Mouse (Mus musculus): Measurements from ENCODE around the gene Fam173b. TPM values are rescaled to one million over a fixed set of nuclear protein-coding genes. Genes with fewer than 3 reads are reported as not detected.

Fam173b gene
- polyA plus RNA-seq, 1 experiment from 2014 or later, result 13.1 TPM

- no peak overlapping the region for H3K4me2 ChIP-seq (replicated peaks; ENCODE audit: low read depth, low read length)
- H3K4me3 ChIP-seq (ENCODE audit: low read length), result no peak overlapping the region
- H3K36me3 ChIP-seq (ENCODE audit: control insufficient read depth, insufficient read depth, low read length), result peaks cover 11% of the 10 kb centered on the region
- H3K27ac ChIP-seq (ENCODE audit: low read depth, low read length), result no peak overlapping the region
- H3K4me1 ChIP-seq (ENCODE audit: control insufficient read depth, insufficient read depth, low read length), result no peaks in the 10 kb centered on the region
- H3K9me3 ChIP-seq (ENCODE audit: control insufficient read depth, low read length), result no peaks in the 10 kb centered on the region
- H3K9ac ChIP-seq (ENCODE audit: low read depth, low read length), result no peak overlapping the region
- WGBS, result 87% methylated on average over 2 of the region's 2 CpGs
- ATAC-seq (ENCODE audit: low FRiP score, low TSS enrichment), result no peak
- no peaks in the 10 kb centered on the region for H3K27me3 ChIP-seq (ENCODE audit: control insufficient read depth, insufficient read depth, low read length)
These were observed 13.0 kb downstream of the Fam173b start for GRCm38 (mm10) chr15:31614666-31615065.

- Histone ChIP-seq H3K9ac (ENCODE audit: low read depth, low read length) (no peak overlapping the region), H3K4me1 (ENCODE audit: control insufficient read depth, insufficient read depth, low read length) (no peaks in the 10 kb centered on the region), H3K27ac (ENCODE audit: low read depth, low read length) (no peak overlapping the region), H3K4me3 (ENCODE audit: low read length) (no peak overlapping the region), H3K9me3 (ENCODE audit: control insufficient read depth, low read length) (no peaks in the 10 kb centered on the region), H3K27me3 (ENCODE audit: control insufficient read depth, insufficient read depth, low read length) (no peaks in the 10 kb centered on the region), H3K4me2 (replicated peaks; ENCODE audit: low read depth, low read length) (no peak overlapping the region), H3K36me3 (ENCODE audit: control insufficient read depth, insufficient read depth, low read length) (peaks cover 6% of the 10 kb centered on the region)
- 87% methylated on average over 9 of the region's 9 CpGs for WGBS
- no peak for ATAC-seq (ENCODE audit: low FRiP score, low TSS enrichment)
These were observed 15.6 kb downstream of the Fam173b start for GRCm38 (mm10) chr15:31617261-31617660.

- no peaks in the 10 kb centered on the region for H3K9me3 ChIP-seq (ENCODE audit: control insufficient read depth, low read length)
- ATAC-seq (ENCODE audit: low FRiP score, low TSS enrichment), result no peak
- H3K36me3 ChIP-seq (ENCODE audit: control insufficient read depth, insufficient read depth, low read length), result peaks cover 6% of the 10 kb centered on the region
- H3K27ac ChIP-seq (ENCODE audit: low read depth, low read length), result no peak overlapping the region
- H3K4me1 ChIP-seq (ENCODE audit: control insufficient read depth, insufficient read depth, low read length), result no peaks in the 10 kb centered on the region
- no peak overlapping the region for H3K9ac ChIP-seq (ENCODE audit: low read depth, low read length)
- WGBS, result 91% methylated on average over 8 of the region's 8 CpGs
- no peak overlapping the region for H3K4me3 ChIP-seq (ENCODE audit: low read length)
- H3K4me2 ChIP-seq (replicated peaks; ENCODE audit: low read depth, low read length), result no peak overlapping the region
- no peaks in the 10 kb centered on the region for H3K27me3 ChIP-seq (ENCODE audit: control insufficient read depth, insufficient read depth, low read length)
These were observed 17.9 kb downstream of the Fam173b start for GRCm38 (mm10) chr15:31619521-31619920.

GRCm38 (mm10) chr15:31627277-31628154, 25.9 kb downstream of the Fam173b start:
- 37% methylated on average over 12 of the region's 12 CpGs for WGBS
- no peaks in the 10 kb centered on the region for H3K9me3 ChIP-seq (ENCODE audit: control insufficient read depth, low read length)
- H3K9ac ChIP-seq (ENCODE audit: low read depth, low read length), result no peak overlapping the region
- no peak for ATAC-seq (ENCODE audit: low FRiP score, low TSS enrichment)
- H3K4me1 ChIP-seq (ENCODE audit: control insufficient read depth, insufficient read depth, low read length), result 0 out of 2 replicates have a peak, but pooled peaks cover 7% of the 10 kb centered on the region
- H3K36me3 ChIP-seq (ENCODE audit: control insufficient read depth, insufficient read depth, low read length), result no peaks in the 10 kb centered on the region
- no peak overlapping the region for H3K4me3 ChIP-seq (ENCODE audit: low read length)
- peak overlapping the region; percentile 19; the same call in 1 of the 2 replicates for H3K4me2 ChIP-seq (replicated peaks; ENCODE audit: low read depth, low read length)
- H3K27ac ChIP-seq (ENCODE audit: low read depth, low read length), result peak overlapping the region; percentile 4; the same call in 1 of the 2 replicates
- no peaks in the 10 kb centered on the region for H3K27me3 ChIP-seq (ENCODE audit: control insufficient read depth, insufficient read depth, low read length)

GRCm38 (mm10) chr15:31628180-31628579, 26.5 kb downstream of the Fam173b start:
- 68% methylated on average over 10 of the region's 10 CpGs for WGBS
- Histone ChIP-seq H3K36me3 (ENCODE audit: control insufficient read depth, insufficient read depth, low read length) (no peaks in the 10 kb centered on the region), H3K4me2 (replicated peaks; ENCODE audit: low read depth, low read length) (no peak overlapping the region), H3K4me1 (ENCODE audit: control insufficient read depth, insufficient read depth, low read length) (0 out of 2 replicates have a peak, but pooled peaks cover 7% of the 10 kb centered on the region), H3K27ac (ENCODE audit: low read depth, low read length) (no peak overlapping the region), H3K9me3 (ENCODE audit: control insufficient read depth, low read length) (no peaks in the 10 kb centered on the region), H3K27me3 (ENCODE audit: control insufficient read depth, insufficient read depth, low read length) (no peaks in the 10 kb centered on the region), H3K4me3 (ENCODE audit: low read length) (no peak overlapping the region), H3K9ac (ENCODE audit: low read depth, low read length) (no peak overlapping the region)
- ATAC-seq (ENCODE audit: low FRiP score, low TSS enrichment), result no peak

- ATAC-seq (ENCODE audit: low FRiP score, low TSS enrichment), result no peak
- Histone ChIP-seq H3K27me3 (ENCODE audit: control insufficient read depth, insufficient read depth, low read length) (no peaks in the 10 kb centered on the region), H3K9ac (ENCODE audit: low read depth, low read length) (no peak overlapping the region), H3K36me3 (ENCODE audit: control insufficient read depth, insufficient read depth, low read length) (no peaks in the 10 kb centered on the region), H3K9me3 (ENCODE audit: control insufficient read depth, low read length) (peaks cover 4% of the 10 kb centered on the region), H3K27ac (ENCODE audit: low read depth, low read length) (no peak overlapping the region), H3K4me2 (replicated peaks; ENCODE audit: low read depth, low read length) (no peak overlapping the region), H3K4me3 (ENCODE audit: low read length) (no peak overlapping the region), H3K4me1 (ENCODE audit: control insufficient read depth, insufficient read depth, low read length) (0 out of 2 replicates have a peak, but pooled peaks cover 7% of the 10 kb centered on the region)
- WGBS, result 86% methylated on average over 3 of the region's 3 CpGs
These were observed 27.9 kb downstream of the Fam173b start for GRCm38 (mm10) chr15:31629556-31629955.

GRCm38 (mm10) chr15:31631396-31631858, 29.8 kb downstream of the Fam173b start:
- peak; percentile 92 for ATAC-seq (ENCODE audit: low FRiP score, low TSS enrichment)
- Histone ChIP-seq H3K9me3 (ENCODE audit: control insufficient read depth, low read length) (peaks cover 4% of the 10 kb centered on the region), H3K4me1 (ENCODE audit: control insufficient read depth, insufficient read depth, low read length) (0 out of 2 replicates have a peak, but pooled peaks cover 7% of the 10 kb centered on the region), H3K27ac (ENCODE audit: low read depth, low read length) (no peak overlapping the region), H3K4me3 (ENCODE audit: low read length) (no peak overlapping the region), H3K9ac (ENCODE audit: low read depth, low read length) (no peak overlapping the region), H3K27me3 (ENCODE audit: control insufficient read depth, insufficient read depth, low read length) (no peaks in the 10 kb centered on the region), H3K4me2 (replicated peaks; ENCODE audit: low read depth, low read length) (no peak overlapping the region), H3K36me3 (ENCODE audit: control insufficient read depth, insufficient read depth, low read length) (no peaks in the 10 kb centered on the region)
- WGBS, result 22% methylated on average over 12 of the region's 12 CpGs

- Histone ChIP-seq H3K4me1 (ENCODE audit: control insufficient read depth, insufficient read depth, low read length) (0 out of 2 replicates have a peak, but pooled peaks cover 7% of the 10 kb centered on the region), H3K9ac (ENCODE audit: low read depth, low read length) (no peak overlapping the region), H3K4me2 (replicated peaks; ENCODE audit: low read depth, low read length) (no peak overlapping the region), H3K27ac (ENCODE audit: low read depth, low read length) (no peak overlapping the region), H3K27me3 (ENCODE audit: control insufficient read depth, insufficient read depth, low read length) (no peaks in the 10 kb centered on the region), H3K4me3 (ENCODE audit: low read length) (no peak overlapping the region), H3K9me3 (ENCODE audit: control insufficient read depth, low read length) (peaks cover 4% of the 10 kb centered on the region), H3K36me3 (ENCODE audit: control insufficient read depth, insufficient read depth, low read length) (no peaks in the 10 kb centered on the region)
- 68% methylated on average over 4 of the region's 4 CpGs for WGBS
- ATAC-seq (ENCODE audit: low FRiP score, low TSS enrichment), result no peak
These were observed 30.8 kb downstream of the Fam173b start for GRCm38 (mm10) chr15:31632478-31632877.

GRCm38 (mm10) chr15:31634582-31634981, 32.9 kb downstream of the Fam173b start:
- no peak overlapping the region for H3K4me3 ChIP-seq (ENCODE audit: low read length)
- H3K36me3 ChIP-seq (ENCODE audit: control insufficient read depth, insufficient read depth, low read length), result no peaks in the 10 kb centered on the region
- peaks cover 4% of the 10 kb centered on the region for H3K9me3 ChIP-seq (ENCODE audit: control insufficient read depth, low read length)
- no peak overlapping the region for H3K27ac ChIP-seq (ENCODE audit: low read depth, low read length)
- ATAC-seq (ENCODE audit: low FRiP score, low TSS enrichment), result no peak
- WGBS, result 90% methylated on average over 6 of the region's 6 CpGs
- H3K4me1 ChIP-seq (ENCODE audit: control insufficient read depth, insufficient read depth, low read length), result 0 out of 2 replicates have a peak, but pooled peaks cover 4% of the 10 kb centered on the region
- H3K27me3 ChIP-seq (ENCODE audit: control insufficient read depth, insufficient read depth, low read length), result no peaks in the 10 kb centered on the region
- H3K4me2 ChIP-seq (replicated peaks; ENCODE audit: low read depth, low read length), result no peak overlapping the region
- H3K9ac ChIP-seq (ENCODE audit: low read depth, low read length), result no peak overlapping the region
